Comparison of ENCODE assay signal across 8 mouse cellular contexts in genomic region chr7:132373594-132374378, GRCm38 (mm10). TPM values are rescaled to one million over a fixed set of nuclear protein-coding genes. Genes with fewer than 3 reads are reported as not detected.
A peak's percentile ranks its signal among the peaks of the same experiment; 100 is the strongest.
DNase-seq lines count a peak whose midpoint lies in the region; ATAC-seq and TF ChIP-seq lines count a peak whose summit lies in the region.

No protein-coding gene starts in this region.

- H3K27me3 ChIP-seq in liver, postnatal 0 days (ENCODE audit: insufficient read depth, low read length): no peaks in the 10 kb centered on the region
- no peaks in the 10 kb centered on the region for H3K27me3 ChIP-seq in embryonic facial prominence, embryonic 14.5 days (replicated peaks; ENCODE audit: control insufficient read depth, insufficient read depth, low read length)
- H3K27me3 ChIP-seq in hindbrain, postnatal 0 days (ENCODE audit: insufficient read depth, low read length): no peaks in the 10 kb centered on the region

- peak; percentile 28 for TF ChIP-seq CTCF in liver, postnatal 0 days (IDR thresholded peaks at IDR 0.05; ENCODE audit: low read depth)
- peak; percentile 49 for TF ChIP-seq CTCF in hindbrain, postnatal 0 days (IDR thresholded peaks at IDR 0.05; ENCODE audit: low read depth)

- DNase-seq in liver, postnatal 0 days: no peak
- no peak for DNase-seq in liver
- peak; percentile 83 for DNase-seq in embryonic facial prominence, embryonic 14.5 days (ENCODE audit: low spot score)
- DNase-seq in hindbrain, postnatal 0 days (ENCODE audit: low spot score): peak; percentile 47
- peak; percentile 11 for DNase-seq in right cerebral cortex, postnatal 25 days
- DNase-seq in kidney, adult 8-10 months: no peak
- no peak for DNase-seq in kidney, postnatal 36 days
- DNase-seq in heart, adult 18-20 months: no peak

- H3K27ac ChIP-seq in liver, postnatal 0 days (ENCODE audit: low read depth): no peak overlapping the region
- peak overlapping the region; percentile 74 for H3K27ac ChIP-seq in embryonic facial prominence, embryonic 14.5 days (replicated peaks; ENCODE audit: low read depth, low read length)
- peak overlapping the region; percentile 54; the same call in 1 of the 2 replicates for H3K27ac ChIP-seq in hindbrain, postnatal 0 days

- no peaks in the 10 kb centered on the region for H3K9me3 ChIP-seq in liver, postnatal 0 days (ENCODE audit: low read length)
- no peaks in the 10 kb centered on the region for H3K9me3 ChIP-seq in embryonic facial prominence, embryonic 14.5 days (ENCODE audit: control insufficient read depth, low read length)
- H3K9me3 ChIP-seq in hindbrain, postnatal 0 days (ENCODE audit: low read length): no peaks in the 10 kb centered on the region

- WGBS in liver, postnatal 0 days (ENCODE audit: insufficient replicate concordance): 69% methylated on average over 10 of the region's 10 CpGs
- WGBS in embryonic facial prominence, embryonic 14.5 days: 26% methylated on average over 10 of the region's 10 CpGs
- whole genome bisulfite sequencing in hindbrain, postnatal 0 days: 58% methylated on average over 10 of the region's 10 CpGs

- no peaks in the 10 kb centered on the region for H3K36me3 ChIP-seq in liver, postnatal 0 days (replicated peaks; ENCODE audit: insufficient read depth, low read length)
- no peaks in the 10 kb centered on the region for H3K36me3 ChIP-seq in embryonic facial prominence, embryonic 14.5 days (ENCODE audit: control insufficient read depth, insufficient read depth, low read length)
- H3K36me3 ChIP-seq in hindbrain, postnatal 0 days (ENCODE audit: insufficient read depth, low read length): no peaks in the 10 kb centered on the region

- H3K4me2 ChIP-seq in liver, postnatal 0 days (ENCODE audit: low read depth, low read length): no peak overlapping the region
- peak overlapping the region; percentile 14 for H3K4me2 ChIP-seq in embryonic facial prominence, embryonic 14.5 days (ENCODE audit: low read depth, low read length)
- H3K4me2 ChIP-seq in hindbrain, postnatal 0 days (ENCODE audit: low read depth, low read length): no peak overlapping the region

- no peak overlapping the region for H3K4me3 ChIP-seq in liver, postnatal 0 days (ENCODE audit: low read depth, low read length)
- no peak overlapping the region for H3K4me3 ChIP-seq in embryonic facial prominence, embryonic 14.5 days (ENCODE audit: low read depth, low read length)
- H3K4me3 ChIP-seq in hindbrain, postnatal 0 days (ENCODE audit: low read length): no peak overlapping the region

- ATAC-seq in liver, postnatal 0 days: no peak
- peak; percentile 84 for ATAC-seq in embryonic facial prominence, embryonic 14.5 days (ENCODE audit: low read depth)
- ATAC-seq in hindbrain, postnatal 0 days: peak; percentile 80

- no peaks in the 10 kb centered on the region for H3K4me1 ChIP-seq in liver, postnatal 0 days (ENCODE audit: insufficient read depth)
- H3K4me1 ChIP-seq in embryonic facial prominence, embryonic 14.5 days (ENCODE audit: control insufficient read depth, insufficient read depth, low read length): peaks cover 21% of the 10 kb centered on the region
- H3K4me1 ChIP-seq in hindbrain, postnatal 0 days (ENCODE audit: insufficient read depth, low read length): 0 out of 2 replicates have a peak, but pooled peaks cover 5% of the 10 kb centered on the region

- no peak for TF ChIP-seq EP300 in liver, postnatal 0 days (IDR thresholded peaks at IDR 0.05; ENCODE audit: low read depth)

- H3K9ac ChIP-seq in liver, postnatal 0 days (replicated peaks): no peak overlapping the region
- peak overlapping the region; percentile 14; the same call in 1 of the 2 replicates for H3K9ac ChIP-seq in embryonic facial prominence, embryonic 14.5 days (ENCODE audit: low read depth, low read length)
- no peak overlapping the region for H3K9ac ChIP-seq in hindbrain, postnatal 0 days (replicated peaks; ENCODE audit: low read length)

RNA-seq across cellular contexts. Expression of gene Chst15, which starts 56.8 kb away (rescaled TPM):
- 4.2 and 5.4 TPM in 2 replicates for polyA plus RNA-seq in liver, postnatal 0 days (2015; fragmentation: Nextera tagmentation; extraction: Ambion mirVana)
- polyA plus RNA-seq in embryonic facial prominence, embryonic 14.5 days (2014; fragmentation: Nextera tagmentation; extraction: Ambion mirVana): 14.2 and 16.2 TPM in 2 replicates
- total RNA-seq in hindbrain, postnatal 0 days (2014; rRNA removed): 32.6 and 34.1 TPM in 2 replicates
- polyA plus RNA-seq in hindbrain, postnatal 0 days (2015; fragmentation: Nextera tagmentation; extraction: Ambion mirVana): 16.2 and 16.7 TPM in 2 replicates
- 1 to 10 TPM; 6.0 to 9.3 TPM for total RNA-seq in heart, adult 18-20 months (2021)

Comparison
In these comparisons a context has a peak if more than half of its experiments do, and no peak if none do; other contexts are left out.
1. DNase-seq: peak in embryonic facial prominence, embryonic 14.5 days (single experiment), hindbrain, postnatal 0 days (single experiment) and right cerebral cortex, postnatal 25 days (single experiment); none in liver, postnatal 0 days (single experiment), liver (single experiment), kidney, adult 8-10 months (0 of 2), kidney, postnatal 36 days (0 of 2) and heart, adult 18-20 months (0 of 2).